Mouse (Mus musculus) stomach, embryonic 15.5 days (tissue): ENCODE results near the gene Ch25h. TPM values are rescaled to one million over a fixed set of nuclear protein-coding genes. Genes with fewer than 3 reads are reported as not detected.

ENCODE experiments used
- ATAC-seq: fragments of 200-750 bp; cut with Nextera tagmentation; 2 replicates; pipeline ENCODE4 v1.8.0; 2017; ENCODE audit warnings: low read depth, moderate number of reproducible peaks, moderate TSS enrichment; ENCODE audit not compliant: insufficient read depth, low FRiP score
- H3K27ac ChIP-seq: fragments of 300-500 bp; sonication (generic); 2 replicates; pipeline ENCODE4 v1.5.1; 2015; ENCODE audit warnings: mild to moderate bottlenecking, inconsistent platforms
- H3K27me3 ChIP-seq: fragments of 300-500 bp; sonication (generic); replicated peaks from 2 replicates; pipeline ENCODE4 v1.6.1; 2015; ENCODE audit warnings: inconsistent platforms
- H3K36me3 ChIP-seq: fragments of 300-500 bp; sonication (generic); 2 replicates; pipeline ENCODE4 v1.6.1; 2015; ENCODE audit warnings: inconsistent platforms
- H3K4me1 ChIP-seq: fragments of 300-500 bp; sonication (generic); 2 replicates; pipeline ENCODE4 v1.6.1; 2015; ENCODE audit warnings: inconsistent platforms
- H3K4me2 ChIP-seq: fragments of 300-500 bp; sonication (generic); 2 replicates; pipeline ENCODE4 v1.6.1; 2015; ENCODE audit warnings: mild to moderate bottlenecking, inconsistent platforms
- H3K4me3 ChIP-seq: fragments of 300-500 bp; sonication (generic); replicated peaks from 2 replicates; pipeline ENCODE4 v1.5.1; 2015; ENCODE audit warnings: inconsistent platforms
- H3K9ac ChIP-seq: fragments of 300-500 bp; sonication (generic); 2 replicates; pipeline ENCODE4 v1.6.1; 2015; ENCODE audit warnings: inconsistent platforms
- H3K9me3 ChIP-seq: fragments of 300-500 bp; sonication (generic); 2 replicates; pipeline ENCODE4 v1.6.1; 2016; ENCODE audit warnings: inconsistent platforms
- WGBS: fragments of 180-500 bp; shearing (Covaris S2); methylation state at CpG from one replicate; pipeline ENCODE4 v1.1.7; 2015; 5-methylcytosine and 5-hydroxymethylcytosine counted together
- polyA plus RNA-seq: library from polyadenylated mRNA; unstranded; fragments of >200 nt; fragmentation: Nextera tagmentation; extraction: Ambion mirVana; gene quantifications from 2 replicates; pipeline ENCODE4 v1.2.1, GENCODE M21; 2015

Ch25h gene
- polyA plus RNA-seq, 1 experiment from 2014 or later = 3.5 TPM

- H3K4me2 ChIP-seq = no peak overlapping the region
- no peak overlapping the region for H3K4me3 ChIP-seq
- 73% methylated on average over 3 of the region's 3 CpGs for WGBS
- H3K9ac ChIP-seq = no peak overlapping the region
- 0 out of 2 replicates have a peak, but pooled peaks cover 4% of the 10 kb centered on the region for H3K36me3 ChIP-seq
- no peak overlapping the region for H3K27ac ChIP-seq
- no peaks in the 10 kb centered on the region for H3K27me3 ChIP-seq
- no peak for ATAC-seq
- no peaks in the 10 kb centered on the region for H3K4me1 ChIP-seq
- H3K9me3 ChIP-seq = no peaks in the 10 kb centered on the region
Measured at GRCm38 (mm10) chr19:34515681-34516080, 40.7 kb upstream of the Ch25h start.

- H3K4me2 ChIP-seq = no peak overlapping the region
- no peaks in the 10 kb centered on the region for H3K27me3 ChIP-seq
- no peaks in the 10 kb centered on the region for H3K9me3 ChIP-seq
- H3K27ac ChIP-seq = no peak overlapping the region
- 47% methylated on average over 8 of the region's 8 CpGs for WGBS
- H3K4me3 ChIP-seq = no peak overlapping the region
- ATAC-seq = no peak
- H3K4me1 ChIP-seq = no peaks in the 10 kb centered on the region
- no peak overlapping the region for H3K9ac ChIP-seq
- no peaks in the 10 kb centered on the region for H3K36me3 ChIP-seq
Measured at GRCm38 (mm10) chr19:34511528-34511927, 36.6 kb upstream of the Ch25h start.

GRCm38 (mm10) chr19:34510717-34511116 lies 35.8 kb upstream of the Ch25h start:
- no peaks in the 10 kb centered on the region for H3K4me1 ChIP-seq
- H3K9ac ChIP-seq = no peak overlapping the region
- no peak overlapping the region for H3K4me2 ChIP-seq
- H3K9me3 ChIP-seq = no peaks in the 10 kb centered on the region
- ATAC-seq = no peak
- no peak overlapping the region for H3K4me3 ChIP-seq
- H3K27me3 ChIP-seq = no peaks in the 10 kb centered on the region
- WGBS = 70% methylated on average over 5 of the region's 5 CpGs
- H3K27ac ChIP-seq = no peak overlapping the region
- H3K36me3 ChIP-seq = no peaks in the 10 kb centered on the region

GRCm38 (mm10) chr19:34505161-34505721 lies 30.3 kb upstream of the Ch25h start:
- H3K36me3 ChIP-seq = no peaks in the 10 kb centered on the region
- ATAC-seq = no peak
- no peaks in the 10 kb centered on the region for H3K9me3 ChIP-seq
- H3K9ac ChIP-seq = no peak overlapping the region
- H3K27me3 ChIP-seq = no peaks in the 10 kb centered on the region
- no peak overlapping the region for H3K4me3 ChIP-seq
- H3K4me2 ChIP-seq = no peak overlapping the region
- H3K4me1 ChIP-seq = no peaks in the 10 kb centered on the region
- no peak overlapping the region for H3K27ac ChIP-seq
- 85% methylated on average over 12 of the region's 12 CpGs for WGBS

DNA sequence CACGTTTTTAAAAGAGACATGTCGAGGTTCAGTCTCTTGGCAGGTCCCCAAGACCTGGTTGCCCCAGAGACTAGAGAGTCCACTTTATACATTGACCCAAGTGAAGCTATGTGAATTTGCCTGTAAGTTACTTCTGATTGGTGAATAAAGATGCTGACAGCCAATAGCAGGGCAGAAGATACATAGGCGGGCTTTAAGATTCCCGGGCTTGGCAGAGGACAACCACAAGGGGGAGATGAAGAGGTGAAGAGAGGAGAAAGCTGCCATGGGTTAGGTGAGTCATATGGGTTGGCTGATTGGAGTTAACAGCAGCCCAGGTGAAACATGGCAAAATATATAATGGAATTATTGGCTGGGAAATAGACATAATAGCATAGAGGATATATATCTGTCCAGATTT lies 25.8 kb upstream of the Ch25h start:
- Histone ChIP-seq H3K9me3 (no peaks in the 10 kb centered on the region), H3K36me3 (no peaks in the 10 kb centered on the region), H3K9ac (no peak overlapping the region), H3K4me1 (0 out of 2 replicates have a peak, but pooled peaks cover 3% of the 10 kb centered on the region), H3K4me2 (no peak overlapping the region), H3K27me3 (no peaks in the 10 kb centered on the region), H3K4me3 (no peak overlapping the region), H3K27ac (no peak overlapping the region)
- ATAC-seq = peak; percentile 60; the same call in 1 of the 2 replicates
- WGBS = 43% methylated on average over 4 of the region's 4 CpGs

DNA sequence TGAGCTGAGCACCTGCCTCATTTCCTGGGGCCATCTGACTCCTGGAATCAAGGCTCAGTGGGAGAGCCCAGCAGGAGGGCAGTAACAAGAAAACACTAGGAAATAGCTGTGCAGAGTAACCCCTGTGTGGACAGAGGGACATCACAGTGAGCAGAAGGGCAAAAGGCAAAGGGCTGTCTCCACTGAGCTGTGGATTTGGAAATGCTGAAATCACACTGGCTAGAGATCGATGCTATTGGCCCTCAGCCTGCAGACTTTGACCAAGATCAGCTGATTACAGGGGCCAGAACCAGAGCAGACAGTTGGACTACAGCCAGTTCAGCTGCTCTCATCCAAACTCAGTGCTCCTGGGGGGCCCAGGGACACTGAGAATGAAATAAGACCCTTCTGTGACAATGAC lies 21.4 kb upstream of the Ch25h start:
- ATAC-seq = peak; percentile 31; the same call in 1 of the 2 replicates
- no peak overlapping the region for H3K4me3 ChIP-seq

DNA sequence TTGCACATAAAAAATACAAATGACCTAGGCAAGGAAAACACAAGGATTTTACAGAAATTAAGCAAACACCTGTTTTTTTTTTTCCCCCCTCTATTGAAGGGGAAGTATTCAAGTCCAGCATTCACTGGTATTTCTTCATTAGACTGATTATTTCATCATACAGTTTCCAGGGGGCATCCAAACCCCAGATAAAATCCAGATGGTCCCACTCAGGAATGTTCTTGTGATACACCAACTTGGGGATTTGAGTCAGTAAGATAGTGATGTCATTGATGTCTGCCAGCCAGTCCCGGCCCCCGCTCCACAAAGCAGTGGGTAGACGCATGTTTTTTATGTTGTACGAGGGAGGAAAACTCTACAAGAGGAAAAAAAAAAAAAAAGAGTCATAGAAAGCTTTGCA lies 18.9 kb upstream of the Ch25h start:
- Histone ChIP-seq H3K36me3 (no peaks in the 10 kb centered on the region), H3K27me3 (no peaks in the 10 kb centered on the region), H3K27ac (no peak overlapping the region), H3K9ac (no peak overlapping the region), H3K9me3 (no peaks in the 10 kb centered on the region), H3K4me2 (no peak overlapping the region), H3K4me1 (0 out of 2 replicates have a peak, but pooled peaks cover 3% of the 10 kb centered on the region), H3K4me3 (no peak overlapping the region)
- no peak for ATAC-seq
- 86% methylated on average over 4 of the region's 4 CpGs for WGBS

More for the DNA sequence above, 21.4 kb upstream of the Ch25h start:
- no peaks in the 10 kb centered on the region for H3K27me3 ChIP-seq
- 0 out of 2 replicates have a peak, but pooled peaks cover 3% of the 10 kb centered on the region for H3K4me1 ChIP-seq
- no peak overlapping the region for H3K4me2 ChIP-seq
- no peak overlapping the region for H3K27ac ChIP-seq
- no peaks in the 10 kb centered on the region for H3K36me3 ChIP-seq
- 74% methylated on average over 1 of the region's 1 CpGs for WGBS
- H3K9ac ChIP-seq = no peak overlapping the region
- H3K9me3 ChIP-seq = no peaks in the 10 kb centered on the region

DNA sequence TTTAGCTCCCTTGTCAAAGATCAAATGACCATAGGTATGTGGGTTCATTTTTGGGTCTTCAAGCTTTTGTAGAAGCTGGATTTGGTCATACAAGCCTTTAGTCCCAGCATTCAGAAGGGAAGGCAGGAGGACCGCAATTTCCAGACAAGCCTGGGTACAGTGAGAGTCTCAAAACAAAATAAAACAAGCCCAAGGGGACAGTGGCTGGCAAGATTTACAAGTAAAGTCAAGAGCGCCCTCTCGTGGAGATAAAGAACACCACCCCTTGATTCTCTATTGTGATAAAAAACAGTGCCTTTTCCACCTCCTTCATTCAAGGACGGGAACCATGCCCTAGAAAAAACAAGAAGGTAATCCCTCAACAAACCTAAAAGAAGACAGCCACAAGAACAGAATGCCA lies 8.6 kb upstream of the Ch25h start:
- Histone ChIP-seq H3K4me2 (no peak overlapping the region), H3K4me1 (no peaks in the 10 kb centered on the region), H3K27me3 (no peaks in the 10 kb centered on the region), H3K9ac (no peak overlapping the region), H3K4me3 (no peak overlapping the region), H3K9me3 (no peaks in the 10 kb centered on the region), H3K27ac (no peak overlapping the region), H3K36me3 (no peaks in the 10 kb centered on the region)
- WGBS = 10% methylated on average over 4 of the region's 4 CpGs
- no peak for ATAC-seq

DNA sequence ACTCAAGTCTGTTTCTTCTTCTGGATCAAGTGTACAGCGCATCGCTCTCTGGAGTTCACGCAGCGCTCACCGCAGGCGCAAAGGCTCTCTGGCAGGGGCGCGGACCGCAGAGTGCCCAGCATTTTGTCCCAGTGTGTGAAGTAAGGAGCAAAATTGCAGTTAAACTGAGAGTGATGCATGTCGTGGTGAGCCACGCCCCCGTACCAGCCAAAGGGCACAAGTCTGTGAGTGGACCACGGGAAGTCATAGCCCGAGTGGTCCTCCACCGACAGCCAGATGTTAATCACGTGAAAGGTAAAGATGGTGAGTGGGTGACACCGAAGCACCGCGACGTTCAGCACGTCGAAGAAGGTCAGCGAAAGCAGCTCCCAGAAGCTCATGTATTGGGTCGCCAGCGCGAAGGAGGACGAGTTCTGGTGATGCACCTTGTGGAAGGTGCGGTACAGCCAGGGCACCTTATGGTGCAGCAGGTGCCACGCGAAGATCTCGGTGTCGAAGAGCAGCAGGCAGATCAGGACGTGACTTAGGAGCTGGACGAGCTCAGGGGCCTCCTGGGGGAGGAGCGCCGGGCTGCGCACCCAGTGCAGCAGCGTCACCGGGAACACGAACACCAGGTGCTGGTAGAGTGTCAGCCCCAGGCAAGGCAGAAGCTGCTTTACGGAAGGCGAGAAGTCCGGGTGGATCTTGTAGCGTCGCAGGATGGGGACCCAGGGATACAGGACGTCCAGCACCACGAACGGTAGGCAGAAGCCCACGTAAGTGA lies 555 bp downstream of the Ch25h start:
- ATAC-seq = peak; percentile 50; the same call in 1 of the 2 replicates
- Histone ChIP-seq H3K4me2 (peak overlapping the region; percentile 91), H3K9me3 (no peaks in the 10 kb centered on the region), H3K27me3 (peaks cover 14% of the 10 kb centered on the region), H3K36me3 (no peaks in the 10 kb centered on the region), H3K4me3 (peak overlapping the region; percentile 49), H3K27ac (no peak overlapping the region), H3K4me1 (peaks cover 14% of the 10 kb centered on the region), H3K9ac (no peak overlapping the region)
- 8% methylated on average over 49 of the region's 49 CpGs for WGBS

GRCm38 (mm10) chr19:34471703-34472102 lies 3.3 kb downstream of the Ch25h start:
- Histone ChIP-seq H3K9ac (no peak overlapping the region), H3K4me2 (no peak overlapping the region), H3K36me3 (no peaks in the 10 kb centered on the region), H3K27ac (no peak overlapping the region), H3K9me3 (no peaks in the 10 kb centered on the region), H3K4me1 (peaks cover 14% of the 10 kb centered on the region), H3K27me3 (peaks cover 14% of the 10 kb centered on the region), H3K4me3 (no peak overlapping the region)
- WGBS = 88% methylated on average over 2 of the region's 2 CpGs
- no peak for ATAC-seq

GRCm38 (mm10) chr19:34468794-34469193 lies 6.2 kb downstream of the Ch25h start:
- ATAC-seq = no peak
- Histone ChIP-seq H3K9ac (no peak overlapping the region), H3K9me3 (no peaks in the 10 kb centered on the region), H3K4me1 (no peaks in the 10 kb centered on the region), H3K27me3 (peaks cover under 1% of the 10 kb centered on the region; the same call in 1 of the 2 replicates), H3K4me3 (no peak overlapping the region), H3K27ac (no peak overlapping the region), H3K36me3 (no peaks in the 10 kb centered on the region), H3K4me2 (no peak overlapping the region)
- 27% methylated on average over 3 of the region's 3 CpGs for WGBS

- Histone ChIP-seq H3K36me3 (no peaks in the 10 kb centered on the region), H3K27me3 (no peaks in the 10 kb centered on the region), H3K4me1 (no peaks in the 10 kb centered on the region), H3K4me2 (no peak overlapping the region), H3K27ac (no peak overlapping the region), H3K4me3 (no peak overlapping the region), H3K9me3 (no peaks in the 10 kb centered on the region), H3K9ac (no peak overlapping the region)
- 34% methylated on average over 6 of the region's 6 CpGs for WGBS
- no peak for ATAC-seq
Measured at GRCm38 (mm10) chr19:34468216-34468615, 6.7 kb downstream of the Ch25h start.
